In genomic region chr11:93500442-93500841, GRCm38 (mm10) we compare ENCODE assay signal across 14 mouse cellular contexts.
DNase-seq lines count a peak whose midpoint lies in the region; ATAC-seq lines count a peak whose summit lies in the region.
"Had no signal": no experiment of that assay in that cellular context is flagged by ENCODE, and none has a peak within 500 bp of the region (broad histone marks: within the 10 kb centered on the region; RNA-seq: fewer than 3 reads in every experiment).

No protein-coding gene starts in this region.

- no peaks in the 10 kb centered on the region for H3K36me3 ChIP-seq in midbrain, embryonic 11.5 days (ENCODE audit: control insufficient read depth, insufficient read depth, low read length)
- no peaks in the 10 kb centered on the region for H3K36me3 ChIP-seq in midbrain, embryonic 10.5 days
- H3K36me3 ChIP-seq: embryonic facial prominence, embryonic 15.5 days; G1E had no signal

- no peak overlapping the region for H3K9ac ChIP-seq in midbrain, embryonic 11.5 days (ENCODE audit: low read length)
- H3K9ac ChIP-seq: embryonic facial prominence, embryonic 15.5 days had no signal

- ATAC-seq in midbrain, embryonic 11.5 days (ENCODE audit: low FRiP score), result peak; percentile 68

- 37% methylated on average over 4 of the region's 4 CpGs for WGBS in midbrain, embryonic 11.5 days
- 46% methylated on average over 4 of the region's 4 CpGs for WGBS in midbrain, embryonic 10.5 days

- H3K4me1 ChIP-seq in midbrain, embryonic 11.5 days (ENCODE audit: control insufficient read depth, insufficient read depth, low read length), result no peaks in the 10 kb centered on the region; the same call in 1 of the 2 replicates
- H3K4me1 ChIP-seq in midbrain, embryonic 10.5 days, result peaks cover 7% of the 10 kb centered on the region
- H3K4me1 ChIP-seq: embryonic facial prominence, embryonic 15.5 days had no signal

- H3K4me2 ChIP-seq in midbrain, embryonic 11.5 days, result no peak overlapping the region
- H3K4me2 ChIP-seq: embryonic facial prominence, embryonic 15.5 days had no signal

- H3K9me3 ChIP-seq in midbrain, embryonic 11.5 days (ENCODE audit: control insufficient read depth, low read length), result no peaks in the 10 kb centered on the region
- no peaks in the 10 kb centered on the region for H3K9me3 ChIP-seq in midbrain, embryonic 10.5 days (replicated peaks)
- H3K9me3 ChIP-seq: embryonic facial prominence, embryonic 15.5 days had no signal

- no peak overlapping the region; the same call in 1 of the 2 replicates for H3K27ac ChIP-seq in midbrain, embryonic 11.5 days (ENCODE audit: low read depth, low read length)
- H3K27ac ChIP-seq in midbrain, embryonic 10.5 days (replicated peaks), result no peak overlapping the region
- H3K27ac ChIP-seq: embryonic facial prominence, embryonic 15.5 days had no signal

- H3K4me3 ChIP-seq in midbrain, embryonic 11.5 days (ENCODE audit: low read depth, low read length), result no peak overlapping the region
- no peak overlapping the region for H3K4me3 ChIP-seq in midbrain, embryonic 10.5 days
- H3K4me3 ChIP-seq: embryonic facial prominence, embryonic 15.5 days had no signal

- H3K27me3 ChIP-seq in midbrain, embryonic 11.5 days (ENCODE audit: control insufficient read depth, insufficient read depth, low read length), result no peaks in the 10 kb centered on the region
- no peaks in the 10 kb centered on the region for H3K27me3 ChIP-seq in midbrain, embryonic 10.5 days (ENCODE audit: low read depth, poor library complexity, severe bottlenecking)
- H3K27me3 ChIP-seq: embryonic facial prominence, embryonic 15.5 days had no signal

- peak; percentile 20 for DNase-seq in adrenal gland, postnatal 14 days
- no peak for DNase-seq in adrenal gland, postnatal 4 days (ENCODE audit: low spot score in 2 of 2)
- no peak for DNase-seq in midbrain, embryonic 11.5 days (ENCODE audit: low spot score, missing footprints)
- no peak for DNase-seq in midbrain, embryonic 10.5 days (ENCODE audit: low spot score)
- DNase-seq in mesoderm, embryonic 11.5 days (ENCODE audit: low read depth, low spot score), result peak; percentile 75
- no peak for DNase-seq in lung, postnatal 25 days (ENCODE audit: low spot score)
- no peak for DNase-seq in left cerebral cortex, adult 11 months (ENCODE audit: low spot score)
- no peak for DNase-seq in heart, adult 9 months (ENCODE audit: low spot score in 2 of 2)
- DNase-seq: cerebellum, adult 11 months; liver; lung, postnatal 14 days; right cerebral cortex, postnatal 4 days had no signal

Comparison
In these comparisons a context has a peak if more than half of its experiments do, and no peak if none do; other contexts are left out.
1. DNase-seq: peak in adrenal gland, postnatal 14 days (single experiment) and mesoderm, embryonic 11.5 days (single experiment); none in adrenal gland, postnatal 4 days (0 of 2), midbrain, embryonic 11.5 days (single experiment), midbrain, embryonic 10.5 days (single experiment), lung, postnatal 25 days (single experiment), left cerebral cortex, adult 11 months (single experiment) and heart, adult 9 months (0 of 2).